Mouse (Mus musculus) gastrocnemius, postnatal 25 days (tissue): ENCODE results near the gene Smpd3. TPM values are rescaled to one million over a fixed set of nuclear protein-coding genes. Genes with fewer than 3 reads are reported as not detected.

Experiments
- DNase-seq: peaks from one replicate; pipeline ENCODE4 v3.0.0; 2022
- long read RNA-seq, 2 experiments: library from polyadenylated mRNA; stranded (forward); transcript quantifications; one replicate each; pipeline ENCODE4 v2.0.0; 2021
- total RNA-seq, 2 experiments: library from RNA; stranded (reverse); gene quantifications; 1 replicate in 1 of 2; 2 replicates in 1 of 2; pipeline ENCODE4 v1.2.3; 2021

Gene Smpd3
- total RNA-seq, result 1 to 10 TPM in 1 of 2 experiments, under 1 TPM in 1; 0.84 to 1.1 TPM
- long read RNA-seq, experiment 1, partial matches to known transcripts, result 0 of 2 reads
- long read RNA-seq, experiment 1, other reads (novel, unspliced or antisense), result 2 of 2 reads
- long read RNA-seq, experiment 2, partial matches to known transcripts, result 1 of 1 reads
- long read RNA-seq, experiment 2, other reads (novel, unspliced or antisense), result 0 of 1 reads

DNA sequence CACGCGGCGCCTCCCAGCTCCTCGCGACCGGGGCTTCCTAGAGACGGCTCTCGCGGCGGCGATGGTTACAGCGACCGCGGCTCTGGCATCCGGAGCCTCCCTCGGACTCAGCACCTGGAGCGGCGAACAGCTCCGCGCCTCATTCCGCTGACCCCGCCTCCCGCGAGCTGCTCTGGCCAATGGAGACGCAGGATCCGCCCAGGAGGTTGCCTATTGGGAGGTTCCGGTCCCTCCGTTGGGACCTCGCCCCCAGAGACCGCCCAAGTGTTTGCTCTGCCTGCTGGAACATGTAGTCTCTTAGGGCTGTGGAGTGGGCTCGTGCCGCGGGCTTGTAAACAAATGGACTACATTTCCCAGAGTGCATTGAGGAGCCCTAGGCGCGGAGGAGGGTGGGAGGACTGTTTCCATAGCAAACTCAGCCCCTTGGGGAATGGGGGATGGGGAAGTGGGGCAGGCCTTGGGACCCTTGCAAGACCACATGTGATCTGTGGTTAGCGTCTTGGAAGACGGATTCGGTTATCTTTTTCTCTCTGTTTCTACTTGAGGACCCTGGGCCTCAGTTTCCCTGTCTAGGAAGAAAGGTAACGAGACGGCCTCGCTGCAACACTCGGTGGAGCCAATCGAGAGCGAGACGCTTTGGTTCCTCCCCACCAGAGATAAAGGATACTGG is at the start of gene Smpd3:
TSS of gene Smpd3 (minus strand) at position 137 of the 670 bp plus-strand sequence.
- DNase-seq, result peak; percentile 98

GRCm38 (mm10) chr8:106381026-106381425 is 43.2 kb upstream of the Smpd3 start:
- DNase-seq, result no peak

DNA sequence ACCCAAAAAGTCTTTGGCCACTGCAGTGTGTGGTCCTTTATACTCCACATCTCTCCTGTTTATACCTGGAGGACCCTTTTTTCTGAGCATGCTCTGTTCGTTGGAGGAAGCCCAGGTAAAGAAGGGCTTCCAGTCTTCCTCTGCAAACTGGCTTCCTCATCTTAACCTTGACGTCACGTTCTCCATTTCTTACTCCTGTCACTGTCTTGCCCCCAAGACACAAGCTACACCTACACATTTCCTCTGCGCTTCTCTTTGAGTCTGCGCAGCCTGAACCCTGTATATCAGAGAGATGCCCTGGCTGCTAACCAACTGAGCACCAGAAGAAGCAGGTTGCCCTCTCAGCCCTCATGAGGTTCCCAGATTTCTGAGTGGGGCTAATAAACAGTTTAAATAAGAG is 41.6 kb upstream of the Smpd3 start:
- DNase-seq, result no peak

- DNase-seq, result no peak
Observed at GRCm38 (mm10) chr8:106378501-106379048, 40.8 kb upstream of the Smpd3 start.

DNA sequence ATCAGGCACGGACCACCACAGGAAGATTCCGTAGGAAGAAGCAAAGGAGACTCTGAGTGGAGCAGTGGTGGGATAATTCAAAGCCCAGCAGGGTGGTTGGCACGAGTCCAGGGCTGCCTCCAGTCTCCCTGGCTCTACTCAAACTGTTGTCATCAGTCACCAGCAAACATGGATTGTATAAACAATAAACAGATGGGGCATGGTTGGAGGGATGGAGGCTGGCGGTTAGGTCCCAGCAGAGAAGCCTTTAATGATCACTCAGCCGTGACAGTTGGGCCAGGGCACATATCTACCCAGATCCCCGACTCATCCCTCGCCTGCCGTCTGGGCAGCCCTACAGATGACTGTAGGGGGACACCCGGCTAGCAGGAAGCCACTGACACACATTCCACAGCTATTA is 39.1 kb upstream of the Smpd3 start:
- no peak for DNase-seq

DNA sequence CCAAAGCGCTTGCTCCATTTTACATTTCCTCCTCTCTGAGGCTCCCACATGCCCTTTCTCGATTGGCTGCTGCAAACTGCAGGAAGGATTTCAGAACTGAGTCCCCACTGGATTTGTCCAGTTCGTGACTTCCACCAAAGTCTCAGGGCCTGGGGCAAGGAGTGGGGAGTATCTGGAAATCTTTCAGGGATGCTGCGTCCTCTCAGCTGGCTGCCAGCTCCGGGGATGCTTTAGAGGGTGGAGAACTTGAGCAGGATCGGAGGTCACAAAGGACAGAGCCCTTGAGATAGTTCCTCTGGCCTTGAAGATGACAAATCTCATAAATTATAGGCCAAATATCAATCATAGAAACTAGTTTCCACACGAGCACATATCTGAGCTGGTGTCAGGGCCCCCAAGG is 38.2 kb upstream of the Smpd3 start:
- peak; percentile 29 for DNase-seq

- no peak for DNase-seq
Observed at GRCm38 (mm10) chr8:106369069-106369468, 31.3 kb upstream of the Smpd3 start.

GRCm38 (mm10) chr8:106368501-106368900 is 30.7 kb upstream of the Smpd3 start:
- DNase-seq, result no peak

- DNase-seq, result no peak
Observed at GRCm38 (mm10) chr8:106364837-106365236, 27.0 kb upstream of the Smpd3 start.

- DNase-seq, result no peak
Observed at GRCm38 (mm10) chr8:106364278-106364677, 26.5 kb upstream of the Smpd3 start.

DNA sequence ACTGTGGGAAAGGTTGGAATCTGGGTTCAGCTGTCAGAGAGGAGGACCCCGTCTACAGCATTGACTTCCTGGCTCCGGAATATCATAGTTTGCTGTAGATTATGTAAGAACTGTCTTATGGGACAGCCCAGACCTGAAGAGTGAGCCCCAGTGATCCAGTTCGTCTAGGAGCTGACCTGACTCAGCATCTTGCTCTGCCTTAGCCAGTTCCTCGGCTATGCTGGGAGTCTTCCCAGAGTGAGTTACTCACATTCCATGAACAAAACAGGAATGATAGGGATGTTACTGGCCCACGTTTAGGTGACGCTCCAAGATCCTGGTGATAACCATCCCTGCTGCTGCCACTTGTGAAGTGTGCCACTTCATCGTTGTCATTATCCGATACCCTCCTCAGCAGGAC is 25.5 kb upstream of the Smpd3 start:
- no peak for DNase-seq

DNA sequence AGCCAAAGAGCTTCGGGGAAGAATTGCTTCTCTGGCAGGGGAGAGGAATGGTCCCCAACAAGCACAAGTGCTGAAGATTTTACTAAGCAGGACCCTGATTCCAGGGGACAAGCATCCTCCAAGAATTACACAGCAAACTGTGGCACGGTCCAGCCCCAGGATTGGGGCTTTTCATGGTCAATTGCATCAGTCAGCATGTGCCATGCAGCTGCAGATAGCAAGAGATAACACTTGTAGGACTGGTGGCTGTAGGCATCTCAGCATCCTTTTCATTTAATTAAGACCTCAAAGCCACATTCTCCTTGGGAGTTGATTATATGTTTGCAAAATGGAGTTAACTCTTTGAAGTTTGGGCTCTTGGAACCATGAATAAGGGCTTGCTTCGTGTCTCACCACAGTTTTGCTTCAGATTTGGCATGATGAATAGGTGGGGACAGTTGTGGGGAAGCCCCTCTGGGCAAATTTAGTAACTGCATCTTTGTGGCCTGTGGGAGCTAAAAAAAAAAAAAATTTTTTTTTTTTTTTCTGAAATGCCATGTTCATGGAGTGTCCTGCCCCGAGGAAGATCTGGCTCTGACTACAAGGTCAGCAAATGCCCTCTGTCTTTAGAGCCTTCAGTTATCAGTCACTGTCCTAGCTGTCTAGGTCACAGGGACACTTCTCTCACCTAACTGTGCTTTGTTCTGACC is 22.0 kb upstream of the Smpd3 start:
- DNase-seq, result no peak

GRCm38 (mm10) chr8:106351135-106351534 is 13.3 kb upstream of the Smpd3 start:
- DNase-seq, result no peak

DNA sequence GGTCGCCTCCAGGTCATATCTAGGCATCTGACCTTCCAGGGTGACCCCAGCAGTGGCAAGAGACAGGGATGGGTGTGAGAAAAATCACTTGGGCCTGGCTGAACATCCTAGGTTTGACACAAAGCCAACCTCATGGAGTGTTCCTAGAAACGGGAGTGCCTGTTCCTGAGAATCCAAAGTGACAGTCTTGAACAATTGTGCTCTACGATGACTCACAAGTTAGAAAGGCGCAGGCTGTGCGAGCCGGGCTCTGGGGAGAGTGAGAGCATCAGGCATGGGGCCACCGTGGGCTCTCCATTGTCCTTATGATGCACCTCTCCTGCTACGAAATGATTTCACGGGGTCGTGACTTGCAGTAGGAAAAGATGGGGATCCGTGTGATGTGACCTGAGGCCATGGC is 11.6 kb upstream of the Smpd3 start:
- DNase-seq, result peak; percentile 15

GRCm38 (mm10) chr8:106346123-106346522 is 8.3 kb upstream of the Smpd3 start:
- DNase-seq, result no peak

DNA sequence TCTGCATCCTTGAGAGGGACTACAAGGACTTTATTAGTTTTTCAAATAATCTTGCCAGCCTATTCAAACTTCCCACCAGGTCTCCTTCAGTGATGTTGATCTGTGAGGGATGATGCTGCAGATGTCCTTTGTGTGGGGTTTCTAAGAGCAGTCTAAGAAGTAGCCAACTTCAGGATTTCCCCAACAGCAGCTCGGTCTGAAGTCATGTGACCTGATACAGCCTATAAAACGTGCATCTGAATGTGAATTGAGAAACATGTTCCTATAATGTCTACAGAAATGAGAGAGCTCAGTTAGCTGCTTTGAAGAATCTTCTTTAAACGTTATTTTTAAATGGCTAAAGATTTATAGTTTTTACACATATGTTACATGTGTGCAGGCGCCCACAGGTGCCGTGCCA is 5.7 kb upstream of the Smpd3 start:
- DNase-seq, result no peak

- DNase-seq, result no peak
Observed at GRCm38 (mm10) chr8:106342828-106343227, 5.0 kb upstream of the Smpd3 start.

GRCm38 (mm10) chr8:106338741-106339209 is 987 bp upstream of the Smpd3 start:
- DNase-seq, result no peak

DNA sequence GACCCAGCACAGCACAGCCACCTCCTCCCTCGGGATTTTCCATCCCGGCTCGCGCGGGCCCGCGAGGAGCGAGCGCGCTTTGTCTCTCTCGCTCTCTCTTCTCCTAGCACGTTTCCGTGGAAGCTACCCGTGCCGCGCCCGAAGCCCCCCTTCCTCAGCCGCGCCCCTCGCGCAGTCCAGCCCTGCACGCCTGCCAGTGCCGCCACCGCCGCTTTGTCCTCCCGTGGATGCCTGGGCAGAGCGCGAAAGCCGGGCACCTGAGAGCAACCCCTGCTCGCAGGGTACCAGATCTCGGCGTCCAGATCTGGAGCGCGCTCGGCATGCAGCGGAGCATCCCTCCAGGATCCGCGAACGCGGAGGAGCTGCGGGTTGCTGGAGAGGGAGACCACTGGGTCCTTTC is 1.2 kb downstream of the Smpd3 start:
- DNase-seq, result no peak

DNA sequence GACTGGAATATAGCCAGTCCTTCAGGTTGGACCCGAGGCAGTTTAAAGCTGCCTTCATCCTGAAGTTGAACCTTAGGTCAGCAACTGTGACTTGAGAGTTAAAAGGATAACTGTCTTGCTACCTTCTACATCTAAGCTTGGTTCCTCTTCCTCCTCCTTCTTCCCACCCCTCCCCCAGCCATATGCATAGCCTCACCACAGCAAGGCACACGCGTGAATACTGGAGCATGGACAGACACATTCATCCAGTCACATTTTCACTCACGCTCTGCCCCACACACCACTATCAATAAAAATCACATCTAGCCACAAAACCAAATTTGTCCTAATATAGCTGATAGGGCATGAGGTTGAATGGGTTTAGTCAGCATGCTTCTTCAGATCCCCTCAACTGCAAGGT is 1.8 kb downstream of the Smpd3 start:
- DNase-seq, result no peak

DNA sequence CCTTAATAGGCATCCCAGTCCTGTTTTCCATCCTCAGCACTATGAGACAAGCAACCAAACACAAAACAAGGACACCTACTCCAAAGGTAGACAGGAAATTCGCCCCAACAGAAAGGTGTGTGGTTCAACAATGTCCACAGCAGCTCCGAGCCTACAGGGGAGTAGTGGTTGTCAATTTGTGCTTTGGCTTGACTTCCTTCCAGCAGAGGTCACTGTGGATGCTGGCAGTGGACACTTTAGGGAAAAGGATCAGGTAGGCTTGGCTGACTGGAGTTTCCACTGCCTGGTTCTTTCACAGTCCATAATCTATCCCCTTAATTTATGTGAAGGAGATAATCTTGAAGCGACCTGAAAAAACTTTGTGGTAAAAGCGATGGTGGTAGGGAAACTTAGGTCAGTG is 2.6 kb downstream of the Smpd3 start:
- DNase-seq, result no peak

DNA sequence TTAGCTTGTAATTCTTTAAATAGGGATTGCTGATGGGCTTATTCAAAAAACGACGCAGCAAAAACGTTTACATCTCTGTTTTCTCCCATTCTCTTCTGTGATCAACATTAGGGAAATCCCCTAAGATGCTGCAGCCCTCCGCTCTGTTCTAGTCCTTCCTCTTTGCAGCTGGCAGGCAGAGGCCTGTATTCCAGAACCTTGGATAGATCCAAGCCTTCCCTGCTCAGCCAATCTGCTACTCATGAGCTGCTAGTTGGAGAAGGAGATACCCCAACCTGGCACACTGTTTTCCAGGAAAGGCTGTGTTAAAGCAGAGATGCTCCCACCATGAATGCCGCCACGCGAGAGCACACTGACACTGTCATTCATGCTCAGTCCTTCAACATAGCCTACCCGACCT is 4.4 kb downstream of the Smpd3 start:
- no peak for DNase-seq

DNA sequence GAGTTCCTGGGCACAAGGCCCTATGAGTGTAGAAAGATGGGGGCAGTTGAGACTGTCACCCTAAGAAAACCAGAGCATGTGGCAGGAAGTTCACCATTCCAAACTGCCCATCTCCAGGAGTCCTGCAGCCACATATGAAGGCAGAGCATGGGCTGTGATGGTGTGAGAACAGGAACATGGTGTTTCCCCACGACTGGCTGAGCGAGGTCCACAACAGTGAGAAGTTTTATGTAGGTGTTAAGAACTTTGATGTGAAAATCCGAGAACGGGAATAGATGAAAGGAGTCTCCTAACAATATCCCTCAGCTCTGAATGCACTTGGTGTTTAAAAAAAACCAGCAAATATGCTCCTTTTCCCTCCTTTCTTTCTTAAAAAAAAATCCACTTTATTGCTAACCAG is 5.3 kb downstream of the Smpd3 start:
- DNase-seq, result no peak
